Mouse (Mus musculus) stomach, postnatal 0 days (tissue): ENCODE results near the gene Lgals7. TPM values are rescaled to one million over a fixed set of nuclear protein-coding genes. Genes with fewer than 3 reads are reported as not detected.

Source experiments
- ATAC-seq: fragments of 200-750 bp; cut with Nextera tagmentation; 2 replicates; pipeline ENCODE4 v1.8.0; 2017; ENCODE audit not compliant: low FRiP score, low TSS enrichment
- DNase-seq: peaks from one replicate; pipeline ENCODE4 v3.0.0-alpha.2; 2016; ENCODE audit warnings: low spot score
- H3K27ac ChIP-seq: fragments of 300-500 bp; sonication (generic); replicated peaks from 2 replicates; pipeline ENCODE4 v1.5.1; 2014; ENCODE audit warnings: mild to moderate bottlenecking, control low read depth
- H3K27me3 ChIP-seq: fragments of 300-500 bp; sonication (generic); 2 replicates; pipeline ENCODE4 v1.6.1; 2014; ENCODE audit warnings: low read length; ENCODE audit not compliant: control insufficient read depth, insufficient read depth
- H3K36me3 ChIP-seq: fragments of 300-500 bp; sonication (generic); 2 replicates; pipeline ENCODE4 v1.6.1; 2014; ENCODE audit warnings: low read length, mixed read lengths; ENCODE audit not compliant: control insufficient read depth, insufficient read depth
- H3K4me1 ChIP-seq: fragments of 300-500 bp; sonication (generic); replicated peaks from 2 replicates; pipeline ENCODE4 v1.6.1; 2014; ENCODE audit warnings: antibody characterized with exemption; ENCODE audit not compliant: control insufficient read depth, insufficient read depth
- H3K4me2 ChIP-seq: fragments of 300-500 bp; sonication (generic); replicated peaks from 2 replicates; pipeline ENCODE4 v1.6.1; 2014; ENCODE audit warnings: low read depth, mild to moderate bottlenecking, control low read depth, moderate library complexity
- H3K4me3 ChIP-seq: fragments of 300-500 bp; sonication (generic); 2 replicates; pipeline ENCODE4 v1.5.1; 2014; ENCODE audit warnings: low read depth, low read length, control low read depth
- H3K9ac ChIP-seq: fragments of 300-500 bp; sonication (generic); 2 replicates; pipeline ENCODE4 v1.6.1; 2014; ENCODE audit warnings: mild to moderate bottlenecking, low read length, control low read depth, mixed read lengths
- H3K9me3 ChIP-seq: fragments of 300-500 bp; sonication (generic); 2 replicates; pipeline ENCODE4 v1.6.1; 2016; ENCODE audit warnings: low read length; ENCODE audit not compliant: control insufficient read depth
- CTCF ChIP-seq: IDR thresholded peaks from 2 replicates; pipeline ENCODE4 v1.5.1; 2016; ENCODE audit warnings: antibody characterized with exemption, low read depth, mild to moderate bottlenecking, moderate library complexity
- EP300 ChIP-seq: optimal IDR thresholded peaks from 2 replicates; pipeline ENCODE3; 2016; ENCODE audit warnings: antibody characterized with exemption
- WGBS: fragments of 180-500 bp; shearing (Covaris S2); extraction: QIAGEN DNeasy Blood & Tissue Kit; methylation state at CpG from one replicate; pipeline ENCODE4 v1.1.7; 2014; 5-methylcytosine and 5-hydroxymethylcytosine counted together
- polyA plus RNA-seq: library from polyadenylated mRNA; unstranded; fragments of >200 nt; fragmentation: Nextera tagmentation; extraction: Ambion mirVana; gene quantifications from 2 replicates; pipeline ENCODE4 v1.2.1, GENCODE M21; 2015

The Lgals7 gene
- polyA plus RNA-seq, 1 experiment from 2014 or later = 301 TPM

DNA sequence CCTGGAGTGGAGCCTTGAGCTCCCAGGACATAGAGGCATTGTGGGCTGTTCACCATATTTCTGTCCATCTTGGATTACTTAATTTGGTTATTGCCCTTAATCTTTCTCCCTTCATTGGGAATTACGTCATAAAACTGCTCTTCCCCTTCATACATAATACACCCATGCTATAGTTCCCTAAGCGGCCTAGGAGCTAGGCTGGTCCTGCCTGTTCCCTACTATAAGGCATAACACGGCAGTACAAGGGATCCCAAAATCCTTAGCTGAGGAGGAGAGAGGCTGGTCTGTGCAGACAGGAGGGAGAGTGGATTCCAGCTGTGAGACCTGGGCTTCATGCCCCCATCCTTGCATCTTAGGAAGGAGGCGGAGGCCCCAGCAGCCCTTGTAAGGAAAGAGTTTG is 45.7 kb upstream of the Lgals7 start:
- H3K36me3 ChIP-seq = peaks cover 80% of the 10 kb centered on the region
- no peaks in the 10 kb centered on the region for H3K27me3 ChIP-seq
- TF ChIP-seq CTCF (no peak), EP300 (no peak)
- H3K4me1 ChIP-seq = 0 out of 2 replicates have a peak, but pooled peaks cover 2% of the 10 kb centered on the region
- no peak for ATAC-seq
- no peak for DNase-seq
- no peaks in the 10 kb centered on the region for H3K9me3 ChIP-seq
- H3K4me2 ChIP-seq = no peak overlapping the region
- H3K4me3 ChIP-seq = no peak overlapping the region
- 70% methylated on average over 4 of the region's 4 CpGs for WGBS
- no peak overlapping the region for H3K9ac ChIP-seq
- H3K27ac ChIP-seq = 0 out of 2 replicates have a peak overlapping the region, but pooled peaks have one; percentile 24

DNA sequence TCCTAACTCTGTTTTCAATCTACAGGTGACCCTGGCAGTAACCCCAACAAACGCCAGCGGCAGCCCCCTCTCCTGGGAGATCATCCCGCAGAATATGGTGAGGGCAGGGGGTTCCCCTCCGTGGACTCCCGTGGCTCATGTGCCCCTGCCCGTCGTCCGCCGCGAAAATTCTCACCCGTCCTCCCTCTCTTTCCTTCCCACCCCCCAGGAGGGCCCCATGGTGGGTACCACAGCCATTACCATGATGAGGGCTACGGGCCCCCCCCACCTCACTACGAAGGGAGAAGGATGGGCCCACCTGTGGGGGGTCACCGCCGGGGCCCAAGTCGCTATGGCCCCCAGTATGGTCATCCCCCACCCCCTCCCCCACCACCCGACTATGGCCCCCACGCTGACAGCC is 45.2 kb upstream of the Lgals7 start:
- no peaks in the 10 kb centered on the region for H3K4me1 ChIP-seq
- H3K9ac ChIP-seq = no peak overlapping the region
- H3K36me3 ChIP-seq = peaks cover 78% of the 10 kb centered on the region
- no peaks in the 10 kb centered on the region for H3K27me3 ChIP-seq
- no peak for ATAC-seq
- H3K4me2 ChIP-seq = no peak overlapping the region
- no peak for TF ChIP-seq EP300
- no peak for TF ChIP-seq CTCF
- 76% methylated on average over 18 of the region's 18 CpGs for WGBS
- H3K4me3 ChIP-seq = no peak overlapping the region
- H3K27ac ChIP-seq = 0 out of 2 replicates have a peak overlapping the region, but pooled peaks have one; percentile 24
- H3K9me3 ChIP-seq = no peaks in the 10 kb centered on the region
- no peak for DNase-seq

DNA sequence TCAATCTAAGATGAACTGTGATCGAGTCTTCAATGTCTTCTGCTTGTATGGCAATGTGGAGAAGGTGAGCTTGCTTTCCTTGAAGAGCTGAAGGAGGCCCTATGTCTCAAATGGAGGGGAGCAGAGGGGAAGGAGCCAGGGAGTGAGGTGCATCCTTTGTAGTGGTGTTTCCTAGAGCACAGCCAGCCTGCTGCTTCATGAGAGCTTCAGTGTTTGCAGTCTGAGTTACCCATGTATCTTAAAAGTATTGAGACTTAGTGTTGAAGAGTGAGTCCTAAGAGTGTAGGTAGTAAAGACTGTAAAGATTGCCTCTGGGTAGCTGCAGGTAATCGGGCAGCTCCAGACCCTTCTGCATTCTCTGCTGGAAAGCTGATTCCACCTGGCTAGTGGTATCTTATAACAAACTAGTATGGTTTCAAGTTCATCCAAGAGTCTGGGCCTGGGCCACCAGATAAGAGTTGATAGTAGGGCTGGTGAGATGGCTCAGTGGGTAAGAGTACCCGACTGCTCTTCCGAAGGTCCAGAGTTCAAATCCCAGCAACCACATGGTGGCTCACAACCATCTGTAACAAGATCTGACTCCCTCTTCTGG is 44.7 kb upstream of the Lgals7 start:
- H3K9ac ChIP-seq = no peak overlapping the region
- DNase-seq = no peak
- no peaks in the 10 kb centered on the region for H3K27me3 ChIP-seq
- H3K9me3 ChIP-seq = no peaks in the 10 kb centered on the region
- no peak overlapping the region for H3K4me2 ChIP-seq
- H3K27ac ChIP-seq = no peak overlapping the region
- no peaks in the 10 kb centered on the region for H3K4me1 ChIP-seq
- H3K4me3 ChIP-seq = no peak overlapping the region
- TF ChIP-seq CTCF = no peak
- TF ChIP-seq EP300 = no peak
- peaks cover 73% of the 10 kb centered on the region for H3K36me3 ChIP-seq
- no peak for ATAC-seq
- WGBS = 85% methylated on average over 4 of the region's 4 CpGs

DNA sequence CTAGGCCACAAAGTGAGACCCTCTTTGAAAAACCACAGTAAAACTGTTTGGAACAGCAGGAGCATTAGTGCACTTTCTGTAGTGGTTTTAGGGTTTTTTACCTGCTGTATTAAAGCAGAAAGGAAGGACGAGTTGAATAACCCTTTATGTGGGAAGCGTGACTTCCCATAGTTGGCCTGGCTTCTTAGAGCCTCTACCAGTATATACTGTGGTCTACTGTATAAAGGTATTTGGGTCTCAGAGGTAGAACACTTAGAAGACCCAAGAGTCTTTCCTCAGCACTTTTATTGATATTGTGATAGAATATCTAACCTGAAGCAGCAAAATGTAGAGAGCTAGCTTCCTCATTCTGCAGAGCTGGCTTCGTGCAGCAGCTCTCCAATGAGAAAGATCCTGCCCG is 44.1 kb upstream of the Lgals7 start:
- Histone ChIP-seq H3K27me3 (no peaks in the 10 kb centered on the region), H3K9ac (no peak overlapping the region), H3K4me3 (no peak overlapping the region), H3K27ac (no peak overlapping the region), H3K9me3 (no peaks in the 10 kb centered on the region), H3K36me3 (peaks cover 67% of the 10 kb centered on the region), H3K4me2 (no peak overlapping the region), H3K4me1 (no peaks in the 10 kb centered on the region)
- ATAC-seq (no peak), DNase-seq (no peak)
- TF ChIP-seq EP300 (no peak), CTCF (no peak)
- WGBS = 81% methylated on average over 4 of the region's 4 CpGs

DNA sequence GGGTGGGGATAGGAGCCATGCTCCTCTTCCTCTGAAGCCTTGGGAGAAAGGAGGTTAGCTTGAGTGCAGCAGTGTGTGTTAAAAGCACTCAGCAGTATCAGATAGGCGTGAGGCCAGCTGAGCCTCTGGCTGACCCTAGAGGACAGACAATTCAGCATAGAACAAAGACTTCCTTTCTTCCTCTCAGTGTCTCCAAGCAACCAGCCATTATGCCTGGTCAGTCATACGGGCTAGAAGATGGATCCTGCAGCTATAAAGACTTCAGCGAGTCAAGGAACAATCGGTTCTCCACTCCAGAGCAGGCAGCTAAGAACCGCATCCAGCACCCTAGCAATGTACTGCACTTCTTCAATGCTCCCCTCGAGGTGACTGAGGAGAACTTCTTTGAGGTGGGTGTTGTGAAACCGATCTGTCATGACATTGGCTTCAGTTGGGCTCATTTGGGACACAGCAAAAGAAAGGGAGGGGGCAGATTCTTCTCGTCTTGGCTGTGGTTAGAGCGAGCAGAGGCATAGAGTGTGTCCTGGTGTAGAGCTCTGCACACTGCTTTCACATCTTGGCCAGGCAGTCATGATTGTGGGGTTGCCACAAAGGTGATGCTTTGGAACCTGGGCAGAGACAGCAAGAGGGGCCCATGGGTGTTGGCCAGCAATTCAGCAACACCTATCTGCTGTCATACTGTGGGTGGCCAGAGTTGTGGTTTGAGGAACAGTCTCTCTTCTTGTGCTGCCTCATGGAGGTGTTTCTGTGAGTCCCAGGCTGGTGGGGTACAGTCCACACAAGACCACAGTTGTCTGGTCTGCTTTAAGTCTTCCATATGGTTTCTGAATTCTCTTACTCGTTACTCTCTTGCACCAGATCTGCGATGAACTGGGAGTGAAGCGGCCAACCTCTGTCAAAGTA is 43.0 kb upstream of the Lgals7 start:
- WGBS = 65% methylated on average over 12 of the region's 12 CpGs
- no peak overlapping the region for H3K9ac ChIP-seq
- peaks cover 57% of the 10 kb centered on the region for H3K36me3 ChIP-seq
- no peaks in the 10 kb centered on the region for H3K9me3 ChIP-seq
- DNase-seq = no peak
- no peaks in the 10 kb centered on the region for H3K4me1 ChIP-seq
- H3K4me2 ChIP-seq = no peak overlapping the region
- no peak for ATAC-seq
- H3K27ac ChIP-seq = peak overlapping the region; percentile 75
- H3K4me3 ChIP-seq = no peak overlapping the region
- no peaks in the 10 kb centered on the region for H3K27me3 ChIP-seq
- TF ChIP-seq EP300 = no peak
- TF ChIP-seq CTCF = no peak
